Comparison of ENCODE assay signal across 24 mouse cellular contexts in the genomic region with DNA sequence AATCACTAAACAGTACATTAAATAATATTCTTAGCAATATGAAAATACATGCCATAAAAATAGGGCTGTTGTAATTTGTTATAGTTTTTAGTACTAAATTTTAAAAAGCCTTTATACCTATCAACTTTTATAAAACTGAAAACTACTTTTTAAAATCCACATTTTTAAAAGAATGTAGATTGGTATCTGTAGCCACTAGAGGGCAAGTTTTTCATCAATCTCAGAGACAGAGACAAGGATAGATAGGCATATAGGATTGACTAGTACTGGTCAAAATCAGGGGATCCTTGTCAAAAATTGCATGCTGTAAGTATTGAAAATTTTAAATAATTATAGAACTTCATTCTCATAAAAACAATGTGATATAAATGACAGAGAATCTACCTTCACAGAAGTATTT.
DNase-seq lines count a peak whose midpoint lies in the region; ATAC-seq and TF ChIP-seq lines count a peak whose summit lies in the region.
"Had no signal": no experiment of that assay in that cellular context is flagged by ENCODE, and none has a peak within 500 bp of the region (broad histone marks: within the 10 kb centered on the region; RNA-seq: fewer than 3 reads in every experiment).

No protein-coding gene starts in this region.

- peak; percentile 14 for DNase-seq in forebrain, embryonic 14.5 days (ENCODE audit: low spot score)
- no peak for DNase-seq in hindbrain, postnatal 0 days (ENCODE audit: low spot score)
- no peak for DNase-seq in hindbrain, embryonic 14.5 days (ENCODE audit: low spot score)
- DNase-seq in lung, embryonic 14.5 days: no peak
- DNase-seq in lung, adult 18-20 months: no peak
- no peak for DNase-seq in cerebellum, postnatal 10 days
- DNase-seq: adrenal gland, postnatal 10 days; adrenal gland, postnatal 36 days; cerebellum, adult 18-20 months; cerebellum, adult 9-10 months; cerebellum, postnatal 25 days; gastrocnemius, postnatal 25 days; heart, adult 18-20 months; heart, postnatal 14 days had no signal

- H3K9me3 ChIP-seq in forebrain, embryonic 14.5 days (replicated peaks; ENCODE audit: control insufficient read depth, low read length): no peaks in the 10 kb centered on the region
- H3K9me3 ChIP-seq in forebrain, embryonic 13.5 days (replicated peaks): no peaks in the 10 kb centered on the region
- no peaks in the 10 kb centered on the region for H3K9me3 ChIP-seq in hindbrain, postnatal 0 days (ENCODE audit: low read length)
- H3K9me3 ChIP-seq in hindbrain, embryonic 14.5 days (ENCODE audit: control insufficient read depth, low read length): no peaks in the 10 kb centered on the region
- H3K9me3 ChIP-seq in lung, embryonic 14.5 days (ENCODE audit: low read depth, low read length): no peaks in the 10 kb centered on the region
- H3K9me3 ChIP-seq: embryonic facial prominence, embryonic 12.5 days; embryonic facial prominence, embryonic 15.5 days; G1E; heart, embryonic 10.5 days; heart, embryonic 13.5 days; hindbrain, embryonic 12.5 days had no signal

- H3K27me3 ChIP-seq in forebrain, embryonic 14.5 days (replicated peaks; ENCODE audit: control insufficient read depth, insufficient read depth, low read length): no peaks in the 10 kb centered on the region
- H3K27me3 ChIP-seq in forebrain, embryonic 13.5 days: no peaks in the 10 kb centered on the region
- H3K27me3 ChIP-seq in hindbrain, postnatal 0 days (ENCODE audit: insufficient read depth, low read length): no peaks in the 10 kb centered on the region
- no peaks in the 10 kb centered on the region for H3K27me3 ChIP-seq in hindbrain, embryonic 14.5 days (ENCODE audit: control insufficient read depth, insufficient read depth, low read length)
- H3K27me3 ChIP-seq in lung, embryonic 14.5 days (ENCODE audit: insufficient read depth, low read length): no peaks in the 10 kb centered on the region
- H3K27me3 ChIP-seq: embryonic facial prominence, embryonic 12.5 days; embryonic facial prominence, embryonic 15.5 days; heart, embryonic 13.5 days; hindbrain, embryonic 12.5 days had no signal

- no peak overlapping the region for H3K4me3 ChIP-seq in forebrain, embryonic 14.5 days (ENCODE audit: low read depth, low read length)
- no peak overlapping the region for H3K4me3 ChIP-seq in forebrain, embryonic 13.5 days
- no peak overlapping the region for H3K4me3 ChIP-seq in hindbrain, postnatal 0 days (ENCODE audit: low read length)
- H3K4me3 ChIP-seq in hindbrain, embryonic 14.5 days (replicated peaks; ENCODE audit: low read length): no peak overlapping the region
- no peak overlapping the region for H3K4me3 ChIP-seq in lung, embryonic 14.5 days (ENCODE audit: low read depth, low read length)
- H3K4me3 ChIP-seq: embryonic facial prominence, embryonic 12.5 days; embryonic facial prominence, embryonic 15.5 days; heart, embryonic 10.5 days; heart, embryonic 13.5 days; hindbrain, embryonic 12.5 days had no signal

- H3K4me2 ChIP-seq in forebrain, embryonic 14.5 days (ENCODE audit: low read length): no peak overlapping the region
- H3K4me2 ChIP-seq in forebrain, embryonic 13.5 days: no peak overlapping the region
- no peak overlapping the region for H3K4me2 ChIP-seq in hindbrain, postnatal 0 days (ENCODE audit: low read depth, low read length)
- no peak overlapping the region for H3K4me2 ChIP-seq in hindbrain, embryonic 14.5 days (replicated peaks)
- no peak overlapping the region for H3K4me2 ChIP-seq in lung, embryonic 14.5 days
- H3K4me2 ChIP-seq: embryonic facial prominence, embryonic 12.5 days; embryonic facial prominence, embryonic 15.5 days; heart, embryonic 13.5 days; hindbrain, embryonic 12.5 days had no signal

- no peak overlapping the region for H3K27ac ChIP-seq in forebrain, embryonic 14.5 days (ENCODE audit: low read depth, low read length)
- H3K27ac ChIP-seq in forebrain, embryonic 13.5 days: no peak overlapping the region
- H3K27ac ChIP-seq in hindbrain, postnatal 0 days: no peak overlapping the region
- no peak overlapping the region for H3K27ac ChIP-seq in hindbrain, embryonic 14.5 days
- H3K27ac ChIP-seq in lung, embryonic 14.5 days (ENCODE audit: low read depth): no peak overlapping the region
- H3K27ac ChIP-seq: embryonic facial prominence, embryonic 12.5 days; embryonic facial prominence, embryonic 15.5 days; heart, embryonic 10.5 days; heart, embryonic 13.5 days; hindbrain, embryonic 12.5 days had no signal

- ATAC-seq in forebrain, embryonic 14.5 days: no peak
- ATAC-seq in forebrain, embryonic 13.5 days: no peak
- ATAC-seq in hindbrain, postnatal 0 days: no peak
- no peak for ATAC-seq in hindbrain, embryonic 14.5 days (ENCODE audit: low FRiP score)
- no peak for ATAC-seq in lung, embryonic 14.5 days (ENCODE audit: insufficient read depth)
- ATAC-seq: hindbrain, embryonic 16.5 days; inflammation-experienced regulatory T-cells, adult 6 months; Patski had no signal

- peaks cover 3% of the 10 kb centered on the region for H3K4me1 ChIP-seq in forebrain, embryonic 14.5 days (ENCODE audit: control insufficient read depth, insufficient read depth, low read length)
- H3K4me1 ChIP-seq in forebrain, embryonic 13.5 days: no peaks in the 10 kb centered on the region
- no peaks in the 10 kb centered on the region for H3K4me1 ChIP-seq in hindbrain, postnatal 0 days (ENCODE audit: insufficient read depth, low read length)
- no peaks in the 10 kb centered on the region for H3K4me1 ChIP-seq in hindbrain, embryonic 14.5 days (replicated peaks; ENCODE audit: control insufficient read depth, insufficient read depth, low read length)
- peaks cover 3% of the 10 kb centered on the region; the same call in 1 of the 2 replicates for H3K4me1 ChIP-seq in lung, embryonic 14.5 days (ENCODE audit: insufficient read depth)
- H3K4me1 ChIP-seq: embryonic facial prominence, embryonic 15.5 days; heart, embryonic 10.5 days; heart, embryonic 13.5 days; hindbrain, embryonic 12.5 days had no signal

- H3K36me3 ChIP-seq in forebrain, embryonic 14.5 days (ENCODE audit: control insufficient read depth, insufficient read depth, low read length): no peaks in the 10 kb centered on the region
- H3K36me3 ChIP-seq in forebrain, embryonic 13.5 days (ENCODE audit: poor library complexity, severe bottlenecking): no peaks in the 10 kb centered on the region
- H3K36me3 ChIP-seq in hindbrain, postnatal 0 days (ENCODE audit: insufficient read depth, low read length): no peaks in the 10 kb centered on the region
- no peaks in the 10 kb centered on the region for H3K36me3 ChIP-seq in hindbrain, embryonic 14.5 days (replicated peaks; ENCODE audit: control insufficient read depth, insufficient read depth)
- no peaks in the 10 kb centered on the region for H3K36me3 ChIP-seq in lung, embryonic 14.5 days (ENCODE audit: insufficient read depth)
- H3K36me3 ChIP-seq: embryonic facial prominence, embryonic 12.5 days; embryonic facial prominence, embryonic 15.5 days; G1E; heart, embryonic 10.5 days; heart, embryonic 13.5 days; hindbrain, embryonic 12.5 days had no signal

- TF ChIP-seq CTCF in hindbrain, postnatal 0 days (IDR thresholded peaks at IDR 0.05; ENCODE audit: low read depth): peak; percentile 21; the same call in 1 of the 2 replicates
- TF ChIP-seq CTCF in lung, embryonic 14.5 days (IDR thresholded peaks at IDR 0.05; ENCODE audit: low read depth): peak; percentile 12; the same call in 1 of the 2 replicates

- no peak overlapping the region for H3K9ac ChIP-seq in forebrain, embryonic 14.5 days (ENCODE audit: low read length)
- H3K9ac ChIP-seq in forebrain, embryonic 13.5 days: no peak overlapping the region
- no peak overlapping the region for H3K9ac ChIP-seq in hindbrain, postnatal 0 days (replicated peaks; ENCODE audit: low read length)
- H3K9ac ChIP-seq in hindbrain, embryonic 14.5 days: no peak overlapping the region
- H3K9ac ChIP-seq in lung, embryonic 14.5 days: no peak overlapping the region
- H3K9ac ChIP-seq: embryonic facial prominence, embryonic 12.5 days; embryonic facial prominence, embryonic 15.5 days; heart, embryonic 13.5 days; hindbrain, embryonic 12.5 days had no signal
